Mouse (Mus musculus): ENCODE measurements around the gene Olfr985.

Gene Olfr985

DNA sequence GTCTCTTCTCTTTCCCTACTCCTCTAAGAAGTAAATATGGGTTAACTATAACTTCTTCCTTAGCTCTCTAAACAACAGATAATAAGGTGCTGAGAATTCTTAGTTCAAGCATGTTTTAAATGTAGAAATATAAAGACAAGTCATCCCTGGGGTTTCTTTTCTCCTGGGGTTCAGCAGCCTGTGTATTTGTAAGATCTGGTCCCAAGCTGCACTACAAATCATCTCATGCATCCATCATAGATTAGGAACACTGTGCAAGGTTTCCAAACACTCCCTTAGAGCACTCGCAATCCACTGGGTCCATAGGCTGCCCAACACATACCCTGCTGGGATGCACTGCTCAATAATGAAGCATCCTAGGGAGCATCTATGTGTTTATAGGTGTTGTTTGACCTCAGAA, at the start of gene Olfr985:
Olfr985 (minus strand) TSS at position 101 of the 400 bp plus-strand sequence.
- no peak for DNase-seq (ENCODE audit: low read depth)

DNA sequence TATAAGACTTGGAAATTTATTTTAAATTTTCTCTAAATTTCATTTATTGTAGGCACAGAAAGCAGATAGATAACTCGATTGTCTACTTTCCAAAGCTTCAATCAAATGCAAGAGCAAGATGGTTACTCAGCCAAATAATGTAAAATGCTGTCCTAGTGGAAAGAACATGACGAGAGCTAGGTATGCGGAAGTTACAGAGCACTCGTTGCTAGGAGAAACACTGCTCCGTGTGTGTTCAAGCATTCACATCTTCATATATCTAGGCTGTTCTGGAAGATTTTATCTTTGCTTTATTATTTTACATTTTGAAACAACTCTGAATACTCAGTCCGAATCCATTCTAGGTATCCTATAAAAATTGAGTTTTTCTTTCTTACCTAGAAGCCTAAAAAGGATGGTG, 47.0 kb upstream of the Olfr985 start:
- no peak for DNase-seq (ENCODE audit: low read depth)

DNA sequence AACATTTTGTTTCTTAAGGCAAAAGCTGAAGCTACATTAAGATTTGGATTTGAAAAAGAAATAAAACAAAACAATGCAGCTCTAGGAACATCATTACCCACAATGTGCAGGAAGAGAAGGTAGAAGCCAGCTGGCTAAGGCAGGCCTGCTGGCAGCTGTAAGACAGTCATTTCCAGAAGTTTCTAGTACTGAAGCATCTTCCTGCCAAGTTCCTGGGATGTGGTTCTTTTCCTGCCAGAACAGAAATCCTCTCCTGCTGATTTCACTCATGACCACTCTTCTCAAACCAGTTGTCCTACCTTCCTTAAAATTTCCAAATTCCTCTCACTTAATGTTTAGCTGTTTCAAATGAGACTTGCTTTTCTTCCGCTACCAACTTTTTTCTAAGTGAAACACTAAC, 36.5 kb upstream of the Olfr985 start:
- no peak for DNase-seq (ENCODE audit: low read depth)

DNA sequence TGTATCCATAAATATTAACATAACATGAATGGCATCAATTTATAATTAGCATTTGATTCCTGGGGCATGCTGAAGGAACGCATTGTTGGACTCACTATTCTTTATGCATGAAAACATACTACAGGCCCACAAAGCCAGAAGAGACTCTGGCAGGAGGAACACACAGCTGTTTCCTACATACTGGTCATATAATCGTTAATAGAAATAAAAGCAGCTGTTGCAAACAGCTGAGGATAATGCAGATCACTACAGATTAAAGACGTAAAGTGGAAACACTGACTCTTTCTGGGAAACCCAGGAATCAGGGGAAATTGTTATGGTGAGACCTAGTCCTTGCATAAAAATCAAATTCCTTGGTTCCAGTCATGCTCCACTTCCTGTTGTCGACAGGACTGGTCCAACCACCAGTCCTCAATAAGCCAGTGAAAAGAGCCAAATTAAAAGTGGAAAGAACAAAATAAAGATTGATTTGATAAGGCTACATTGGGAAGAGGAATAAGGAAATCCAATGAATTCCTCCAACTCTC, 25.2 kb upstream of the Olfr985 start:
- DNase-seq (ENCODE audit: low read depth), result no peak

DNA sequence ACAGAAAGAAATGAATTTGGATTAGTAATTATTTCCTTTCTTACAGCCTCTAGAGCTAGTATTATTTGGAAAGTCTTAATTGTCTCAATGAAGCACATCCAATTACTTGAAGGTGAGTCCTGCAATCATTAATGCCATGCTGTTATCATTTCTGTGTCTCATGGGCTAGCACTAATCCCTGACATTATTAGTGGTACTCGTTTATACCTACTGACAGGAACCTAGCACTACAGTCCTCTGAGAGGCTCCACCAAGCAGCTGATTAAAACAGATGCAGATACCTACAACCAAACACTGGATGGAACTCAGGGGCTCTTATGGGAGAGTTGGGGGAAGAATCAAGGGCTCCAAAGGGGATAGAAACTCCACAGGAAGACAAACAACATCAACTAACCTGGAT, 11.6 kb upstream of the Olfr985 start:
- DNase-seq (ENCODE audit: low read depth), result no peak

DNA sequence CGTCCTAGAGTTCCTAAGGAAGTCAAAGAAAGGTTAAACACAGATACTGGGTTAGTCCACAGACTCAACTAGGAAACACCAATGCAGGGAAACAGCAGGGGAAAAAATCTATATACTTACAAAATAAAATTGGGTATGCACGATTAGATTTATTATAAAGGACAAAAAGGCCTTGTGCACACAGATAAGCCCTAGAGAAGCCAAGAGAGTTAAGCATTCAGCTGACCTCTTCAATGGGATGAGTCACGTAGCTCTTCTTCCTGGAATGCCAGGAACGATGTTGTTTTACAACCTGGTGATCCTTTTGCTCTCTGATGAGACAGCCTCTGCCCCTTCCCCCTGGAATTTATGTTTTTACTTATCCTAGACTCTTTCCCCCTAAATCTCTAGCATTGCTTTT, 9.5 kb upstream of the Olfr985 start:
- no peak for DNase-seq (ENCODE audit: low read depth)

DNA sequence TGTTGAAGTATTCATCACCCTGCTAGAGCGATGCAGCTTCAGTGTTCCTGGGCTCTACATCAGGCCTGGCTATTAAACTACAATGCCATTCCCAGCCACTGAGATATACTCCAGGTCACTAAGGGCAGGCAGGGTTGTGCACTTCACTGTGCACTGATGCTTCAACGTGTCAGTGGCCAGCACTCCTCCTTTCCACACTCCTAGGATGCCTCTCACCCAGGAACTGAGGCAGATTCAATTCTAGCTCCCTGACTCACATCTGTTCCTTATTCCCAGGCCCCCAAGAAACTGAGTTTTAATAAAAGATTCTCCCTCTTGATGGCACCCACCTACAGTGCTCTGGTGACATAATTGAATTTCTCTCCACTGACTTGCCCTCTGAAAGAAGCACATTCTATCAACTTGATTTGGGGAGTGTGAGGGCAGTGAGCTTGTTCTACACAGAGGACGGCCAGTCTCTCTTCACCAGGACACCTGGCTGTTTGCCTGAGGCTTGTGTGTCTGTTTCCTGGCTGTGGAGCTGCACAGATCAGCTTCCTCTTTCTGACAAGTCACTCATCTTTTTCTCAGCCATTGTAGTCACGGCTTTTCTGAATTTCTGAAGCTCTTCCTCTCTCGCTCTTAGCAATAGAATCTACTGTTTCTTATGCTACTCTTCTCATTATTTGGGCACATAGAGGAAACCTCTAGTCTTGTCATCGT, 7.2 kb upstream of the Olfr985 start:
- no peak for DNase-seq (ENCODE audit: low read depth)

DNA sequence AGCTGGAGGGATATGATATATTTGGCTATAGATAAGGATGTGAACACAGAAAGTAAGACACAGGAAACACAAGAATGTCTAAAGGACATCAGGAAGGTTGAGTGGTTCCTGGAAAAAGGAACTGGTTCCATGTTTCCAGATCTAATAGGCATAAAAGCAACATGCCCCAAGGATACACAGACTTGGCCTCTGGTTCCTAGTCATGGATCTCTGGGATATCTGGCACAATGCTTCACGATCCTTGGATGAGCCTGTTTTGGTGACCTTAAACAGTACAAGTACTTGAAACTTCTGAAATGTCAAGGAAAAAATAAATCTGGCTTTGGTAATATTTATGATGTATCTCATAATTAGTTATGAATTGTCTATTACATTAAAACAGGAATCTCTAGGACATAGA, 572 bp upstream of the Olfr985 start:
- no peak for DNase-seq (ENCODE audit: low read depth)

DNA sequence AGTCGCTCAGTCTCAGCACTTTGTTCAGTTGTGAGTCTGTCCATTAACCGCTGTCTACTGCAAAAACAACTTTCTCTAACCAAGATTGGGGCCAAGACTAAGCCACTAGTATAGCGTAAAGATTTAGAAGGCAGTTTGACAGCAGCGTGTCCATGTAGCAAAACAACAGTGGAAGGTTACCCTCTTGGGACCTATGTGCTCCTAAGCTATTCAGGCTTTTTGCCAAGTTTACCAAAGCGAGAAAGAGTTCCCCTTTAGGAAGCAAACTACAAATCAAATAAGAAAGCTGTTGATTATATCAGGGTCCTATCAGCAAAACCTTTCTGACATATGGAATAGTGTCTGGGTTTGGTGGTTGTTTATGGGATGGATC, 12.7 kb downstream of the Olfr985 start:
- DNase-seq (ENCODE audit: low read depth), result no peak

DNA sequence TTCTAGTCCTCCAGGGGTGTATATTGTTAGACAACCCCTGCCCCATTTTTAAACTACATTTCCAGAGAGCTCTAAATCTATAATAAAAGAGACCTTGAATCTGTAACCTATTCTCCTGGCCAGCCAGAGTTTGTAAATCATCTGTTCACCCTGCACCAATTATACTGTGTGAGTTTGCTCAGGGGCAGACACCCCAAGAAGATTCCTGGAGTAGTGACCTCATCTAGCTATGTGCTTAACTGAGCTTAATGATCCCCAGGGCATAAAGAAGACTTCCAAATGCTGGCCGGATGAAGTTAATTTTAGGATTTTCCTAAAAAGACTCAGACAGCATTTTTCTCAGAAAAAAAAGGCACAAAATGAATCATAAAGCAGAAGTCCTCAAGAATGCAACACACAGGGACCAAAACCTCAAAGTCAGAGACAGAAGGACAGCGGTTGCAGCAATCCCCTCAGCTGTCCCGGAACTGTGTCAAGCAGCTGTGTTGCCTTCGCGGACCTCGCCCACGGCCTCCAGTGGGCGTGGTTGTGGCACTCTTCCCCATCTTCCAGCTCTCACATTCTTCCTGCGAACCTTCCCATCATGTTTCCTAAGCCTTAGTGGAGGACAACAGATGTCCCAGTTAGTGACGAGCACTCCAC, 13.2 kb downstream of the Olfr985 start:
- DNase-seq (ENCODE audit: low read depth), result peak; percentile 25

DNA sequence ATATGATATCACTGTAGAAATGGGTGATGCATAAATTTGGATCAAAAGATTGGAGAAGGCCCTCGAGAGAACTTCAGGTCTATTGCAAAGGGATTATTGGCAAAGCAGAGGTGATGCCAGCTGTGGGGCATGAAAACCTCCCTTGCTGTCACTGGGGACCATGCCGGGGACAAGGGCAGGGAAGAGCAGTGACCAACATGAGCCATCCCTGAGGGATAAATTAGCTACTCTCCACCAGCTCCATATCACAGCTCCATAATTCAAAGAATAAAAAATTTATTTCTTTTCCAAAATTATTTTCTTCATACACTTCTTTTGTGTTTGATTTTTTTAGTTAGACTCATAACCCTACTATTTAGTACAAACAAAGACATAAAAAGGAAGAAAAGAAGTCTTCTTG, 15.9 kb downstream of the Olfr985 start, which contains the start of gene Olfr984:
Olfr984 (minus strand) TSS at position 101 of the 400 bp plus-strand sequence.
- DNase-seq (ENCODE audit: low read depth), result no peak

DNA sequence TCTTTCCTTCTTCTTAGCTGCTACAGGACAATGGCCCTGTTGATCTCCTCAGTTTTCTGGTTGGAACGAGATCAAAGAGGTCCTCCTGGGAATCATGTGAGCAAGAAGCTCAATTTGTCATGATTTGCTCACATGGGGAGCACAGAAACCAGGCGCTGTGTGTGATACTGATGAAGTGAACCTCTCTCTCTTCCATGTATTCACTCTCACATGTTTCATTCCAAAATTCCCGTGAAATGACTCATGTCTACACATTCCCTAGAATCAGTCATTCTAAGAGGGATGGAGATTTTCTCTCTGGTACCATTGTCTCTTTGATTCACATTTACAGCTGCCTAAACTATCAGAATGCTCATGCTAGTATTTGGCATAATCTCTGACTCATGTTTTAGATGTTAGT, 35.2 kb downstream of the Olfr985 start:
- DNase-seq (ENCODE audit: low read depth), result no peak

DNA sequence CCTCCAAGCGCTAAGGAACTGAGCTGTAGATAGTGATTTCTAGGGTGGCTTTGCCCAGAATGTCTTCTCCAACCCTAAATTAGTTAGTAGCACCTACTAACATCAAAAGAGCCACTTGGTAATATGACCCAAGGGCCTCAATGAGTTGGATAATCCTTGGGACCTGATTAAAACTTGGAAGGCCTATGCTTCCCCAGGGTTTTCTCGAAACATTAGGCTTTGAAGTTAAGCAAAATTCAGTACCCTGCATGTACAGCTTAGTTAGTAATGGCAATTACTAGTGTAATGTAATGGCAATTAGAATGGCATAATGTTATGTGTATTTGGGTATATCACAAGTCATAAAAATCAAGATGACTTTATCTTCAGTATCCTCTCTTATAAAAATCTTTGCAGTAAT, 36.5 kb downstream of the Olfr985 start, which contains the start of gene Olfr983:
Olfr983 (minus strand) TSS at position 101 of the 400 bp plus-strand sequence.
- no peak for DNase-seq (ENCODE audit: low read depth)

Measured in c-Kit-positive CD71-negative TER-119-negative erythroid progenitor cells, embryonic 14.5 days (primary cell).